Comparison of ENCODE assay signal across 11 mouse cellular contexts in genomic region chr13:54837471-54837889, GRCm38 (mm10). TPM values are rescaled to one million over a fixed set of nuclear protein-coding genes. Genes with fewer than 3 reads are reported as not detected.
A peak's percentile ranks its signal among the peaks of the same experiment; 100 is the strongest.
DNase-seq lines count a peak whose midpoint lies in the region; ATAC-seq lines count a peak whose summit lies in the region.
"Had no signal": no experiment of that assay in that cellular context is flagged by ENCODE, and none has a peak within 500 bp of the region (broad histone marks: within the 10 kb centered on the region; RNA-seq: fewer than 3 reads in every experiment).

No protein-coding gene starts in this region.

- H3K4me1 ChIP-seq in neural tube, embryonic 14.5 days (ENCODE audit: control insufficient read depth, insufficient read depth, low read length): peaks cover 9% of the 10 kb centered on the region; the same call in 1 of the 2 replicates

- H3K36me3 ChIP-seq in neural tube, embryonic 14.5 days (ENCODE audit: control insufficient read depth, insufficient read depth, low read length): no peaks in the 10 kb centered on the region

- 3% methylated on average over 9 of the region's 9 CpGs for WGBS in neural tube, embryonic 14.5 days

- H3K27me3 ChIP-seq in neural tube, embryonic 14.5 days (ENCODE audit: control insufficient read depth, insufficient read depth, low read length): no peaks in the 10 kb centered on the region

- H3K4me2 ChIP-seq in neural tube, embryonic 14.5 days (ENCODE audit: low read depth, low read length): no peak overlapping the region

- DNase-seq in layer of hippocampus, adult 11-12 months (ENCODE audit: low spot score): peak; percentile 63
- DNase-seq in layer of hippocampus, adult 9-10 months (ENCODE audit: low spot score): no peak
- peak; percentile 63 to 73 for DNase-seq in cerebellum, postnatal 25 days
- DNase-seq in hindlimb bud, embryonic 11.5 days (ENCODE audit: extremely low spot score, low read depth, low spot score): peak; percentile 49
- no peak for DNase-seq in gastrocnemius, adult 8-10 months (ENCODE audit: low spot score in 2 of 2)
- DNase-seq in kidney, adult 9 months: no peak
- no peak for DNase-seq in heart, postnatal 25 days (ENCODE audit: low spot score)

- intact Hi-C loops in heart, postnatal 25 days (cut with DNase I): no loop called here

- peak; percentile 51; the same call in 1 of the 2 replicates for ATAC-seq in neural tube, embryonic 14.5 days (ENCODE audit: low read depth)

- peak overlapping the region; percentile 52 for H3K27ac ChIP-seq in neural tube, embryonic 14.5 days (ENCODE audit: low read depth, low read length)
- H3K27ac ChIP-seq: macrophage had no signal

- H3K9me3 ChIP-seq in neural tube, embryonic 14.5 days (ENCODE audit: control insufficient read depth, low read length): no peaks in the 10 kb centered on the region

- H3K4me3 ChIP-seq in neural tube, embryonic 14.5 days (ENCODE audit: low read depth, low read length): no peak overlapping the region
- H3K4me3 ChIP-seq: erythroblast, embryonic 14.5 days had no signal

- H3K9ac ChIP-seq in neural tube, embryonic 14.5 days (replicated peaks; ENCODE audit: low read depth, low read length): no peak overlapping the region

RNA-seq across cellular contexts. Expression of gene Tspan17, which starts 48.3 kb away (rescaled TPM):
- polyA plus RNA-seq in neural tube, embryonic 14.5 days (2014; fragmentation: Nextera tagmentation; extraction: Ambion mirVana): 78.1 and 82.3 TPM in 2 replicates
- total RNA-seq in gastrocnemius, adult 8-10 months (2022): 10 to 100 TPM; 15.5 to 26.0 (median 20.5) TPM
- 10 to 100 TPM in 1 of 2 experiments, 1 to 10 TPM in 1; 8.6 to 12.3 TPM for total RNA-seq in heart, postnatal 25 days (2021)
- polyA plus RNA-seq: erythroblast, embryonic 14.5 days had no signal

RNA-seq across cellular contexts. Expression of gene Eif4e1b, which starts 53.7 kb away (rescaled TPM):
- polyA plus RNA-seq in neural tube, embryonic 14.5 days (2014; fragmentation: Nextera tagmentation; extraction: Ambion mirVana): not detected in 2 replicates
- total RNA-seq in gastrocnemius, adult 8-10 months (2022): not detected
- total RNA-seq in heart, postnatal 25 days (2021): not detected
- total RNA-seq: MEL had no signal
- polyA plus RNA-seq: erythroblast, embryonic 14.5 days; macrophage had no signal

Comparison
In these comparisons a context has a peak if more than half of its experiments do, and no peak if none do; other contexts are left out.
1. DNase-seq: peak in layer of hippocampus, adult 11-12 months (single experiment), cerebellum, postnatal 25 days (2 of 2) and hindlimb bud, embryonic 11.5 days (single experiment); none in layer of hippocampus, adult 9-10 months (single experiment), gastrocnemius, adult 8-10 months (0 of 2), kidney, adult 9 months (single experiment) and heart, postnatal 25 days (single experiment).